Mouse (Mus musculus) stomach, embryonic 16.5 days (tissue): ENCODE data around the gene Tec. TPM values are rescaled to one million over a fixed set of nuclear protein-coding genes. Genes with fewer than 3 reads are reported as not detected.

Source experiments
- ATAC-seq: fragments of 200-750 bp; cut with Nextera tagmentation; 2 replicates; pipeline ENCODE4 v1.8.0; 2017; ENCODE audit warnings: moderate number of reproducible peaks, moderate TSS enrichment; ENCODE audit not compliant: insufficient read depth, low FRiP score
- H3K27ac ChIP-seq: fragments of 300-500 bp; sonication (generic); 2 replicates; pipeline ENCODE4 v1.5.1; 2014; ENCODE audit warnings: low read length
- H3K27me3 ChIP-seq: fragments of 300-500 bp; sonication (generic); 2 replicates; pipeline ENCODE4 v1.6.1; 2014; ENCODE audit warnings: low read length, control low read depth, mixed read lengths; ENCODE audit not compliant: control insufficient read depth, insufficient read depth
- H3K36me3 ChIP-seq: fragments of 300-500 bp; sonication (generic); 2 replicates; pipeline ENCODE4 v1.6.1; 2014; ENCODE audit warnings: low read length; ENCODE audit not compliant: control insufficient read depth, insufficient read depth
- H3K4me1 ChIP-seq: fragments of 300-500 bp; sonication (generic); 2 replicates; pipeline ENCODE4 v1.6.1; 2014; ENCODE audit warnings: low read length, control low read depth, mixed read lengths; ENCODE audit not compliant: control insufficient read depth, insufficient read depth
- H3K4me2 ChIP-seq: fragments of 300-500 bp; sonication (generic); 2 replicates; pipeline ENCODE4 v1.6.1; 2014; ENCODE audit warnings: low read depth, low read length, mixed read lengths
- H3K4me3 ChIP-seq: fragments of 300-500 bp; sonication (generic); replicated peaks from 2 replicates; pipeline ENCODE4 v1.5.1; 2014; ENCODE audit warnings: mild to moderate bottlenecking, low read length
- H3K9ac ChIP-seq: fragments of 300-500 bp; sonication (generic); 2 replicates; pipeline ENCODE4 v1.6.1; 2014; ENCODE audit warnings: low read length
- H3K9me3 ChIP-seq: fragments of 300-500 bp; sonication (generic); replicated peaks from 2 replicates; pipeline ENCODE4 v1.6.1; 2016; ENCODE audit warnings: low read length, control low read depth; ENCODE audit not compliant: control insufficient read depth
- WGBS: fragments of 180-500 bp; shearing (Covaris S2); extraction: QIAGEN DNeasy Blood & Tissue Kit; methylation state at CpG from one replicate; pipeline ENCODE4 v1.1.7; 2014; 5-methylcytosine and 5-hydroxymethylcytosine counted together
- polyA plus RNA-seq: library from polyadenylated mRNA; unstranded; fragments of >200 nt; fragmentation: Nextera tagmentation; extraction: Ambion mirVana; gene quantifications from 2 replicates; pipeline ENCODE4 v1.2.1, GENCODE M21; 2015

Gene Tec
- polyA plus RNA-seq, 1 experiment from 2014 or later = 12.5 TPM

DNA sequence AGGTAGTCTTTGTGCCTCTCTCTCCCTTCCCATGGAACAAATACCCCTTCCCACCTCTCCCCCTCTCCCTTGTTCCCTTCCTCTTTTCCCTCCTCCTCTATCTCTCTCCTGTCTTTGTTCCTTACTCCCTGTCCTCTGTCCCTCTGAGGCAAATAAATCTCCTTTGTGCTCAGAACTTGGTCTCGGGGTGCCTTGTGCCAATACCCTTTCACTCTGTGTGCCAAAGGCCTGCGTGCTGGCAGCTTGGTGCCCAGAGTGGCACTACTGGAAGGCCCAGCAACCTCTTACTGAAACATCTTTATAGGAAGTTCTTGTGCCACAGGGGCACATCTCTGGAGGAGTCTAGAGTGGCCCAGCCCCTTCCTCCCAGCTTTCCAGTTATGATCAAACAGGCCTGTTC, 91.7 kb downstream of the Tec start:
- WGBS = 89% methylated on average over 2 of the region's 2 CpGs
- Histone ChIP-seq H3K27me3 (no peaks in the 10 kb centered on the region), H3K9me3 (no peaks in the 10 kb centered on the region), H3K4me2 (no peak overlapping the region), H3K36me3 (no peaks in the 10 kb centered on the region), H3K27ac (no peak overlapping the region), H3K4me3 (no peak overlapping the region), H3K4me1 (no peaks in the 10 kb centered on the region), H3K9ac (no peak overlapping the region)
- no peak for ATAC-seq

DNA sequence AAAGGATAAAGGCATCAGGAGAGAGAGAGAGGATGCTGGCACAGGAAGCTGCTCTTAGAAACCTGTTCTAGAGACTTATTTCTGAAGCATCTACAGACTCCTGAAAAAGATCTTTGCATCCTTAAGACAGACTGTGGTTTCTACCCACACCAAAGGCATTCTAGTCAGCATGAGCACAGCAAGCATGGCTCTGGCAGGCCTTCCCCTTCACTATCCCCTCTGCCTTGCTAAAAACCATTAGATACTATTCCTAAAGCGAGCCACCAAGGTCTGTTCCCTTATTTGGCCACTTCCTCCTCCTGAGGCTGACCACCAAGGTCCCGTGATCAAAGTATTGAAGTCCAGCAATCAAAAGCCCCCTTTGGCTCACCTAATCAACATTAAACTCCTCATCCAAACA, 92.2 kb downstream of the Tec start:
- H3K36me3 ChIP-seq = no peaks in the 10 kb centered on the region
- no peak overlapping the region for H3K27ac ChIP-seq
- H3K4me3 ChIP-seq = no peak overlapping the region
- H3K4me2 ChIP-seq = no peak overlapping the region
- H3K4me1 ChIP-seq = no peaks in the 10 kb centered on the region
- ATAC-seq = no peak
- H3K27me3 ChIP-seq = no peaks in the 10 kb centered on the region
- 71% methylated on average over 2 of the region's 2 CpGs for WGBS
- H3K9ac ChIP-seq = no peak overlapping the region
- no peaks in the 10 kb centered on the region for H3K9me3 ChIP-seq

DNA sequence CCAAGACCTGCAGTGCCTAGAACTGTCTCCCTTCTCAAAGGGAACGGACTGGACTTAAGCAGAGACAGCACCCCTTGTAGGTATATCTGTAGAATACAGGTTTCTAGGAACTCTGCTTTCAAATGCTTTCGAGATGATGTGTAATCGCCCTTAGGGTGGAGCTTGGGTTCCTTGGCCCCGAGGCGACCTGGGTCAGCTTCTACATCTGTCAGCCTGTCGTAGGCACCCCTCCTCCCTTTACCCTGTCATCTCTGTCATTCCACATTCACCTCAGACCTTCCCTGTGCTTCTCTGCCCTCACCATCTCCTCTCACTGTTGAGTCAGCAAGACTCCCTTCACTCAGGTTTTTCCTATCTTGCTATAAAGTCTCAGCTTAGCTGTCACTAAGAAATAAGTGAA, 98.4 kb downstream of the Tec start:
- Histone ChIP-seq H3K4me3 (no peak overlapping the region), H3K9ac (no peak overlapping the region), H3K4me1 (no peaks in the 10 kb centered on the region), H3K36me3 (no peaks in the 10 kb centered on the region), H3K27ac (no peak overlapping the region), H3K9me3 (no peaks in the 10 kb centered on the region), H3K4me2 (no peak overlapping the region), H3K27me3 (no peaks in the 10 kb centered on the region)
- no peak for ATAC-seq
- 39% methylated on average over 6 of the region's 6 CpGs for WGBS

DNA sequence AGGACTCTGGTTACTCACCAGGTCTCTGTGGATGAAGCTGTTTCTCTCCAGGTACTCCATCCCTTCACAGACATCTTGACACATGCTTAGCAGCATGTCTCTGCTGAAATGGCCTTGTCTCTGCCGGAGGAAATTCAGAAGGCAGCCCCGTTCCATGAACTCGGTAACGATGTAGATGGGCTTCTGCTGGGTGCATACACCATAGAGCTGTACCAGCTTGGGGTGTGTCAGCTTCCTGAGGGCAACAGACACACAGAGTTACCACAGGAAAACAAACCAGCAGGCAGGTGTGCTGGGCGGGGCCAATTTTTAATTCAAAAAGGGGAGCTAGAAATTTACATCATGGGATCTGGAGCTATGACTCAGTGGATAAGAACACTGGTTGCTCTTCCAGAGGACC, 104.7 kb downstream of the Tec start:
- no peaks in the 10 kb centered on the region; the same call in 1 of the 2 replicates for H3K36me3 ChIP-seq
- H3K27me3 ChIP-seq = no peaks in the 10 kb centered on the region
- 81% methylated on average over 5 of the region's 5 CpGs for WGBS
- H3K9me3 ChIP-seq = no peaks in the 10 kb centered on the region
- ATAC-seq = no peak
- H3K4me3 ChIP-seq = no peak overlapping the region
- no peak overlapping the region for H3K4me2 ChIP-seq
- H3K27ac ChIP-seq = no peak overlapping the region
- no peaks in the 10 kb centered on the region for H3K4me1 ChIP-seq
- H3K9ac ChIP-seq = no peak overlapping the region

DNA sequence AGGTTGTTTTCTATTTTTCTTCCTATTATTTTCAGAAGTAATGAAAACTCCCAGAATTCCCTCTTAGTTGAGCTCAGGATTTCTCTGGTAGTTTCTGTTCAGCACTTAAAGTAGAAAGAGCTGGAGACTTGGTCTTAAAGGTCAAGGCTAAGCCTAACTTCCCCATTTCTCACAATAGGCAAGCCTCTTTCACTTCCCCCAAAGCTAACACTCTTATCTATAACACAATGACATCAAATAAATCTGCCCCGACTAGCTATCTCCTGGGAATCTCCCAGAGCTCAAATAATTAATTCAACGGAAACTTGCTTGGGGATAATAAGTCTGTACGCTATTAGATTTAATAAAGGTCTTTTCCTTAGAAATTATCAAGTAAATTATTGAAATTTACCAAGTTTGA, 105.3 kb downstream of the Tec start:
- WGBS = 47% methylated on average over 3 of the region's 3 CpGs
- no peak for ATAC-seq

DNA sequence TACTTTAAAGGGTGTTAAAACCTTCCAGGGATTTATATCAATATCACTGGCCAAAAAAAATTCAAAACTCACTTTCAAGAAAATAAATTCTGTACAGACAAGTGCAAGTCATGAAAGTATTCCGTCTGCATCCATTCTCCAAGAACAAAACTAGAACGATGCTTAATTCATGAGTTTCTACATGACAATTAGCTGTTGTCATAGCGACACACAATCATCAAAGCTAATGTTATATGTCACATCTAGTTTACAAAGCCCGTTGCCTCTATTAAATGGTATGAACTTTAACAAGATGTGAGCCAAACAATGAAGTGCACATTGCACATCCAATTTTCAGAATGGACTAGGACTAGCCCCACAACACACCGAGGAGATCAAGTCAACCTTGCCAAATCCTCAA, 106.5 kb downstream of the Tec start:
- Histone ChIP-seq H3K9me3 (no peaks in the 10 kb centered on the region), H3K9ac (no peak overlapping the region), H3K36me3 (no peaks in the 10 kb centered on the region; the same call in 1 of the 2 replicates), H3K27ac (no peak overlapping the region), H3K4me1 (no peaks in the 10 kb centered on the region), H3K4me3 (no peak overlapping the region), H3K27me3 (no peaks in the 10 kb centered on the region), H3K4me2 (no peak overlapping the region)
- 89% methylated on average over 5 of the region's 5 CpGs for WGBS
- no peak for ATAC-seq

More for the DNA sequence above, 105.3 kb downstream of the Tec start:
- Histone ChIP-seq H3K4me3 (no peak overlapping the region), H3K36me3 (no peaks in the 10 kb centered on the region; the same call in 1 of the 2 replicates), H3K27me3 (no peaks in the 10 kb centered on the region), H3K9ac (no peak overlapping the region), H3K27ac (no peak overlapping the region), H3K4me1 (no peaks in the 10 kb centered on the region), H3K9me3 (no peaks in the 10 kb centered on the region), H3K4me2 (no peak overlapping the region)

DNA sequence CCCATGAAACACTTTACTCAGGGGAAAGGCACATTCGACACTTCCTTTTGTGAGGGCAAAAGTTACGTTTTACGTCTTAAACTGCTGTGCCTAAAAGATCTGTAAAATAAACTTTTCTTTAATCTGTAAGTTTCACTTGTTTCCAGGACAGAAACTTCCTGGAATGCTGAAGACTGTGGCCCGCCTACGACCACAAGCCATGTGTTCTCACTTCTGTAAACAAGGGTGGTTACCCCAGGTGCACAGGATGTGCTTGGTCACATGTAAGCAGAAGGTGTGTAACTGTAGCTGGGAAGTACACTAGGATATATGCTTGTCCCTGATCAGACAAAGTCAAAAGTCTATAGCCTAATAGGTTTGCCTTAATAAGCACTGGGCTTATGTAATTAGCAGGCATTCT, 107.0 kb downstream of the Tec start:
- ATAC-seq = no peak

DNA sequence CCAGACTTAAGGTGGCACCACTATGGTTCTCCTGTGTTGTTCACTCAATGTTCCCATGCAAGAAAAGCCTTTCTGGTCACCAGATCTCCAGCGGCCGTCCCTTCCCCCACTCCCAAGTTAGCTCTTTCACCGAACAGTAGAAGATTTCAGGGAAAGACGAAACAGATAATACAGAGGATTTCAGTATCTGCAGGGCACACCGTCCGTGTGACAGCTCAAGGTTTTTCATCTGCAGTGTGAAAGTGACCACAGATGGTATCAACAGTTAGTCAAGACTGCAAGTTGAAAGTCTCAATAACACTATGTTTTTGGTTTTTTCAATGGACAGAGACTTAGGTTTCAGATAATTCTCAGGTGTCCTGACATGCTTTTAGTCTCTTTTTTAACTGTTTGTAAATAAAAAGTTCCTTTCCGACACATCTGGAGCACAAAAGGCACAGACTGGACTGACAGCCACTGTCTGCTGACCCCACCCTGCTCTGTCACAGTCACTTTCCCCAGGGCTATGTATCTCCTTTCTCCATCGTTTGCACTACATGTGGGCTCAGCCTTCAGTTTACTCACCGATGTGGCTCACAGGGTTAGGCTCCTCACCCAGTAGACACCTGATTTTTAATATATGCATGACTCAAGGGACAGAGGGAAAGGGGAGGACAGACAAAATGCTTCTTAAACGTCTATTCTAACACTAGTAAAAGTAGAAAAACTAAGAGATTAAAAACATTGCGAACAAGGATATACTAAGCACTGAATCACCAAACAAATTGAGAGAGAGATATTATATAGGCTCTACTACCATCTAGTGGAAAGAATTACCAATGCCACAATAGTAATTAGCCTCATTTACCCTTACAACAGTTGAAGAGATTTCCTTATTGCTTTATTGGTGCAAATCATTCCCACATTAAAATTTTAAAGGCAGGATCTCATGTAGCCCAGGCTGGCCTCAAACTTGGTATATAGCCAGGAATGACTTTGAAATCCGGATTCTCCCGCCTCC, 109.1 kb downstream of the Tec start:
- ATAC-seq = no peak; the same call in 1 of the 2 replicates
- Histone ChIP-seq H3K4me3 (no peak overlapping the region), H3K4me2 (no peak overlapping the region), H3K9ac (no peak overlapping the region), H3K4me1 (no peaks in the 10 kb centered on the region), H3K27me3 (no peaks in the 10 kb centered on the region), H3K27ac (no peak overlapping the region), H3K9me3 (no peaks in the 10 kb centered on the region), H3K36me3 (no peaks in the 10 kb centered on the region; the same call in 1 of the 2 replicates)
- 63% methylated on average over 13 of the region's 13 CpGs for WGBS

More for the DNA sequence above, 107.0 kb downstream of the Tec start:
- Histone ChIP-seq H3K9ac (no peak overlapping the region), H3K27me3 (no peaks in the 10 kb centered on the region), H3K36me3 (no peaks in the 10 kb centered on the region; the same call in 1 of the 2 replicates), H3K9me3 (no peaks in the 10 kb centered on the region), H3K4me3 (no peak overlapping the region), H3K27ac (no peak overlapping the region), H3K4me1 (no peaks in the 10 kb centered on the region), H3K4me2 (no peak overlapping the region)
- WGBS = 56% methylated on average over 5 of the region's 5 CpGs

DNA sequence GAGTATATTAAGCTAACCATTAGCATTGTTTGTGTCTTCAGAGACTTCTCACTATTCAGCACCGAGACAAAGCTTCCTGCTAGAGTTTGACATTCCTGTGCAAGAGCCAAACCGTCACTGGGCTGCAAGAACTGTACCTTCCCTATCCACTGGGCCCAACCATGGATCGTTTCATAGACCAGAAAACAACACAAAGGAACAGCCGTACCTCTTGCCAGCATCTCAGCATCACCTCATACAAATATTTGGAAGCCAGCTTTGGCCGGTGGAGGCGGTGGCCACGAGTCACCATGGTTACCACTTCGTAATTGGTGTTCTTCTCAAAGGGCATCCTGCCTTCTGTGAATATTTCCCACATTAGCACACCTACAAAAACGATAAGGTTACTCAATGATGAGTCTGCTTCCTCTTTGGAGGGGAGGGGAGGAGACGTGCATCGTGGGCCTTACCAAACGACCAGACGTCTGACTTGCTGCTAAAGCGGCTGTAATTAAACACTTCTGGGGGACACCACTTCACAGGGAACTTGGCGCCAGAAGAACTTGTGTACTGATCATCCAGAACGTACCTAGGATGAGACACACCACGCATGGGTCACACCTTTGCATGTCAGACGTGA, 111.0 kb downstream of the Tec start:
- Histone ChIP-seq H3K4me2 (no peak overlapping the region), H3K36me3 (no peaks in the 10 kb centered on the region; the same call in 1 of the 2 replicates), H3K9me3 (no peaks in the 10 kb centered on the region), H3K27ac (no peak overlapping the region), H3K4me3 (no peak overlapping the region), H3K4me1 (no peaks in the 10 kb centered on the region), H3K9ac (no peak overlapping the region), H3K27me3 (no peaks in the 10 kb centered on the region)
- 75% methylated on average over 18 of the region's 18 CpGs for WGBS
- ATAC-seq = no peak
